Mouse (Mus musculus): Measurements from ENCODE around the gene Erbin. TPM values are rescaled to one million over a fixed set of nuclear protein-coding genes. Genes with fewer than 3 reads are reported as not detected.

Erbin gene
- polyA plus RNA-seq, 1 experiment from 2014 or later: 8.8 TPM

DNA sequence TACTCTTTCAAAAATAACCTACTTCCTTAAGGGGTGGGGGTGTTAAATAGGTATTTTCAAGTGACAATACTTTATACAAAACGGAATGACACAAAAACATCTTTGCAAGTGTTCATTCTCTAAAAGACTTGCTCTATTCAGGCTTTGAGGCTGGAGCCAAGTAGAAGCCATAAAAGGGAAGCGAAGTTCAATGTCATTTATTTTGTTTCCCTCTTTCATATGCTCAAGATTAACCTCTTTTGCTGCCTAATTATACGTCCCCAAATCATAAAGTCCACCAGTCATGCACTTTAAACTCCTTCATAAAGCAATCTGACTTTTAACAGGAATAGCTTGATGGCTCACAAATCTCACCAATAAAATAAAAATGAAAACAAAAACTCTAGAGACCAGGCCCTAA, 1.9 kb downstream of the Erbin start:
- ATAC-seq: no peak
- H3K36me3 ChIP-seq (ENCODE audit: control insufficient read depth, insufficient read depth): no peaks in the 10 kb centered on the region
- H3K9me3 ChIP-seq (ENCODE audit: control insufficient read depth, low read length): no peaks in the 10 kb centered on the region
- H3K9ac ChIP-seq (replicated peaks; ENCODE audit: low read depth, low read length): 0 out of 2 replicates have a peak overlapping the region, but pooled peaks have one; percentile 13
- H3K4me1 ChIP-seq (replicated peaks; ENCODE audit: control insufficient read depth, insufficient read depth, low read length): peaks cover 19% of the 10 kb centered on the region
- H3K27ac ChIP-seq (ENCODE audit: low read length): no peak overlapping the region
- peak overlapping the region; percentile 22 for H3K4me3 ChIP-seq (replicated peaks; ENCODE audit: low read length)
- 8% methylated on average over 3 of the region's 3 CpGs for WGBS
- peak overlapping the region; percentile 85 for H3K4me2 ChIP-seq (ENCODE audit: low read length)
- peaks cover 2% of the 10 kb centered on the region; the same call in 1 of the 2 replicates for H3K27me3 ChIP-seq (replicated peaks; ENCODE audit: control insufficient read depth, insufficient read depth, low read length)

DNA sequence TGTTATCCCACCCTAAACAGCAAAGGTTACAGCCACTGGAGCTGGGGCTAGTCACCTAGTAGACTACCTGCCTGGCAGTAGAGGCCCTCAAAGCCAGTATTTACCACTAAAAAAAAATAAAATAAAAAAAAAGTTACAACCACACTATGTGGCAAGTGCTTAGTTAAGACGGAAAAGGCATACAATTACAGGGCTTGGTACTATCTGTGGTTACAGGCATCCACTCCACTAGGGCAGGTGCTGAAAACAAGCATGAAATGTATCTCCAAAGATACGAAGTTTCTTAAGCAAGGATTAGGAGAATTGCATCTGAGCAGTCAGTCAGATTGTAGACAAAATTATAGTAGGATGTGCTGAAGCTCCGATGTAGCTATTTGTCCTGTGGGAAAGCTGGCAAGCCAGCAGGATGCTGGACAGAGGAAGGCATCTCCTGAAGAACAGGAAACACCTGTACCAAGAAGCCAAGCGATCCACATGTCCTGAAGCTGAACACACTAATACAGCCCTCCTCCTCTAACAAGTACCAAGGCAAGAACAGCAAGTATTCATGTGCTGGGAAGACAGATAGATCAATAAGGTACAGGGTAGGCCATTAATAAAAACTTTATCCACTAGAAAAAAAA, 6.1 kb downstream of the Erbin start:
- ATAC-seq: no peak
- no peak overlapping the region for H3K4me3 ChIP-seq (replicated peaks; ENCODE audit: low read length)
- WGBS: 91% methylated on average over 4 of the region's 4 CpGs
- no peak overlapping the region for H3K4me2 ChIP-seq (ENCODE audit: low read length)
- no peaks in the 10 kb centered on the region for H3K9me3 ChIP-seq (ENCODE audit: control insufficient read depth, low read length)
- H3K27ac ChIP-seq (ENCODE audit: low read length): no peak overlapping the region
- no peaks in the 10 kb centered on the region for H3K27me3 ChIP-seq (replicated peaks; ENCODE audit: control insufficient read depth, insufficient read depth, low read length)
- peaks cover 8% of the 10 kb centered on the region for H3K4me1 ChIP-seq (replicated peaks; ENCODE audit: control insufficient read depth, insufficient read depth, low read length)
- no peaks in the 10 kb centered on the region for H3K36me3 ChIP-seq (ENCODE audit: control insufficient read depth, insufficient read depth)
- H3K9ac ChIP-seq (replicated peaks; ENCODE audit: low read depth, low read length): no peak overlapping the region

DNA sequence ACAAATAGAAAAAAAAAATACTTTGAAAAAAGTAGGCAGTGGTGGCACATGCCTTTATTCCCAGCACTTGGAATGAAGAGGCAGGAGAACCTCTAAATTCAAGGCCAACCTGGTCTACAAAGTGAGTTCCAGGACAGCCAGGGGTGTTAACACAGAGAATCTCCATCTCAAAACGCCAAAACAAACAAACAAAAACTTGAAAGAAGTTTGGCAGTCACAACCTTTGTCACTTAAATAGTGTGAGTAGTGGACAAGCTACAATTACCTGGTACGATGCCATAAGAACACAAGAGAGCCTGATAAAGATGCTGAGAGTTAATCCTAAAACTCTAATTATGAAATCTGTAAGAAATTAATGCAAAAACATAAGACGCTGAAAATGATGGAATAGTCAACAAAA, 8.0 kb downstream of the Erbin start:
- Histone ChIP-seq H3K4me2 (ENCODE audit: low read length) (no peak overlapping the region), H3K27ac (ENCODE audit: low read length) (no peak overlapping the region), H3K4me1 (replicated peaks; ENCODE audit: control insufficient read depth, insufficient read depth, low read length) (peaks cover 4% of the 10 kb centered on the region), H3K9me3 (ENCODE audit: control insufficient read depth, low read length) (no peaks in the 10 kb centered on the region), H3K36me3 (ENCODE audit: control insufficient read depth, insufficient read depth) (no peaks in the 10 kb centered on the region), H3K9ac (replicated peaks; ENCODE audit: low read depth, low read length) (no peak overlapping the region), H3K27me3 (replicated peaks; ENCODE audit: control insufficient read depth, insufficient read depth, low read length) (no peaks in the 10 kb centered on the region), H3K4me3 (replicated peaks; ENCODE audit: low read length) (no peak overlapping the region)
- 77% methylated on average over 3 of the region's 3 CpGs for WGBS
- no peak for ATAC-seq

DNA sequence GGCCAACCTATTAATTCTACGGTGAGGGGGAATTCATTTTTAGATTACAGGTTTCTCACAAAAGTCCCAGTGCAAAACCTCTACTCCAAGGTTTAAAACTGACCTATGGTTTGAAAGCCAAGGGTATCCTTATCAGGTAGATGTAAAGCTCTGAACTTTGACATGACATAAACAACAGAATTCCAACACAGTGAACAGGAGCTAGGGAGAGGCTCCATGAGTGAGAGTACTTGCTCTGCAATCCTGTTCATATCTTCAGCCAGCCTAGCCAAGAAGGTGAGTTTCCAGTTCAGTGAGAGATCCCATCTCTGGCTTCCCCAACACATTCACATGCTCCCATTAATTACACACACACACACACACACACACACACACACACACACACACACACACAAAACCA, 9.7 kb downstream of the Erbin start:
- H3K27me3 ChIP-seq (replicated peaks; ENCODE audit: control insufficient read depth, insufficient read depth, low read length): no peaks in the 10 kb centered on the region
- no peak overlapping the region for H3K9ac ChIP-seq (replicated peaks; ENCODE audit: low read depth, low read length)
- H3K9me3 ChIP-seq (ENCODE audit: control insufficient read depth, low read length): no peaks in the 10 kb centered on the region
- no peak overlapping the region for H3K4me3 ChIP-seq (replicated peaks; ENCODE audit: low read length)
- H3K4me1 ChIP-seq (replicated peaks; ENCODE audit: control insufficient read depth, insufficient read depth, low read length): peaks cover 1% of the 10 kb centered on the region
- H3K4me2 ChIP-seq (ENCODE audit: low read length): no peak overlapping the region
- WGBS: 93% methylated on average over 1 of the region's 1 CpGs
- no peak for ATAC-seq
- no peaks in the 10 kb centered on the region for H3K36me3 ChIP-seq (ENCODE audit: control insufficient read depth, insufficient read depth)
- H3K27ac ChIP-seq (ENCODE audit: low read length): no peak overlapping the region

DNA sequence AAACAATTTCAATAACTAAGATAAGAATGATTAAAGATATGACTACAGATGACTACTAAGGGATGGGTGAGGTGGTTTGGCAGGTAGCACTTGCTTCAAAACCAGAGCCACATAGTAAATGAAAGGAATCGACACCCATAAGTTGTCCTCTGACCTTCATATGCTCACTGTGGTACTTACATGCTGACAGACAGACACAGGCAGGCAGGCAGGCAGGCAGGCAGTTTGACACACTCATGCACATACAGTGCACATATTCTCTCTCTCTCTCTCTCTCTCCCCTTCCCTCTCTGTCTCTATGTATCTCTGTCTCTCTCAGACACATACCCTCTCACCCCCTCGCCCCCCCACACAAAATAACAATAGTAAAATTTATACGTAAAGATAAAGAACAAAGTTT, 10.4 kb downstream of the Erbin start:
- Histone ChIP-seq H3K27me3 (replicated peaks; ENCODE audit: control insufficient read depth, insufficient read depth, low read length) (no peaks in the 10 kb centered on the region), H3K4me3 (replicated peaks; ENCODE audit: low read length) (no peak overlapping the region), H3K36me3 (ENCODE audit: control insufficient read depth, insufficient read depth) (no peaks in the 10 kb centered on the region), H3K4me1 (replicated peaks; ENCODE audit: control insufficient read depth, insufficient read depth, low read length) (no peaks in the 10 kb centered on the region; the same call in none of the 2 replicates), H3K27ac (ENCODE audit: low read length) (no peak overlapping the region), H3K9ac (replicated peaks; ENCODE audit: low read depth, low read length) (no peak overlapping the region), H3K4me2 (ENCODE audit: low read length) (no peak overlapping the region), H3K9me3 (ENCODE audit: control insufficient read depth, low read length) (no peaks in the 10 kb centered on the region)
- 90% methylated on average over 3 of the region's 3 CpGs for WGBS
- ATAC-seq: no peak

DNA sequence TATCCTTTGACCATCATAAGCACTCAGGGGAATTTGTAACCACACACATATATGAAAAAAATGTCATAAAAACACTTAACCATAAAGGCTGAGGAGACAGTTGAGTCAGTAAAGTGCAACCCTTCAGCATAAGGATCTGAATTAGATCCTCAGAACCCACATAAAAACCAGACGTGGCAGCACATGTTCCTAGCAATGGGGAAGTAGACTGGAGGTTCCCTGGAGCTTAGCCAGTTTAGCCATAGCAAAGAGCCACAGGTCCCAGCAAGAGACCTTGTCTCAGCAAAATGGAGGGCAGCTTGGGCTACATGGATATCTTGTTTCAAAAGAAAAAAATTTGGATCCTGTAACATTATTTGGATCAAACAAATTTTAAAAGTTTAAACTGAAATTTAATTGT, 20.3 kb downstream of the Erbin start:
- H3K4me2 ChIP-seq (ENCODE audit: low read length): no peak overlapping the region
- WGBS: 88% methylated on average over 1 of the region's 1 CpGs
- H3K4me1 ChIP-seq (replicated peaks; ENCODE audit: control insufficient read depth, insufficient read depth, low read length): no peaks in the 10 kb centered on the region
- ATAC-seq: no peak
- no peaks in the 10 kb centered on the region for H3K36me3 ChIP-seq (ENCODE audit: control insufficient read depth, insufficient read depth)
- H3K9ac ChIP-seq (replicated peaks; ENCODE audit: low read depth, low read length): no peak overlapping the region
- H3K9me3 ChIP-seq (ENCODE audit: control insufficient read depth, low read length): no peaks in the 10 kb centered on the region
- no peak overlapping the region for H3K4me3 ChIP-seq (replicated peaks; ENCODE audit: low read length)
- H3K27ac ChIP-seq (ENCODE audit: low read length): no peak overlapping the region
- H3K27me3 ChIP-seq (replicated peaks; ENCODE audit: control insufficient read depth, insufficient read depth, low read length): no peaks in the 10 kb centered on the region

DNA sequence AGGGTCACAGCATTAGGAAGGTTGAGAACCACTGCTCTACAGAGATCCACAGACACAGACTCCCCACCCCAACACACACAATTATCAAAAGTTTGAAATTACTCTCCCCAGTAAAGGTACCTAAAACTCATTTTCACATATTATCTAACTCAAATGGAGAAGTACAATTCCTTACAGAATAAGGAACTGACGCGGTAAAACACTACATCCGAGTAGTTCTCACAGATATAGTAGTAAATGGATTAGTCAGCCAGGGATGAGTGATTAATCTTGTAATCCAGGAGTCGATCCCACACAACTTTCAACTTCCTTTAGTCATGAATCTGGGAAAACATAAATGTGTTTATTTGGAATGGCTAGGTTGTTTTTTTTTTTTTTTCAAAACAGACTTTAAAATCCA, 22.7 kb downstream of the Erbin start:
- Histone ChIP-seq H3K9ac (replicated peaks; ENCODE audit: low read depth, low read length) (no peak overlapping the region), H3K4me2 (ENCODE audit: low read length) (no peak overlapping the region), H3K27me3 (replicated peaks; ENCODE audit: control insufficient read depth, insufficient read depth, low read length) (no peaks in the 10 kb centered on the region), H3K4me1 (replicated peaks; ENCODE audit: control insufficient read depth, insufficient read depth, low read length) (no peaks in the 10 kb centered on the region), H3K9me3 (ENCODE audit: control insufficient read depth, low read length) (no peaks in the 10 kb centered on the region), H3K27ac (ENCODE audit: low read length) (no peak overlapping the region), H3K36me3 (ENCODE audit: control insufficient read depth, insufficient read depth) (no peaks in the 10 kb centered on the region), H3K4me3 (replicated peaks; ENCODE audit: low read length) (no peak overlapping the region)
- 98% methylated on average over 4 of the region's 4 CpGs for WGBS
- no peak for ATAC-seq

DNA sequence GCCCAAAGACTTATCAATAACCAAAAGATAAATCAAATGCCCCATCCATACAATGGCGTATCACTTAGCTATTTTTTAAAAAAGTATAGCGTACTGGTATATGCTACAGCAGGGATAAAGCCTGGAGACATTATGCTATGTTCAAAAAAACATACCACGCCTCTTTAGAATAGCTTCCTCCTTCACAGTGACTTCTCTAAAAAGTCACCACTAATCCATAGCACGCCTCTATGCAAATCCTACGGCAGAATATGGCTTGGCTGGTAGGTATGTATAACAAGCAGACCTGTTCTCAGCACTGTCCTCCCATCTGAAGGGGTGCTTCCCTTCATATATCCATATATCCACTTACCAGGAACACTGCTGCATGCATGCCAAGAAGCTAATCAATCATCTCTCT, 27.2 kb downstream of the Erbin start:
- Histone ChIP-seq H3K27ac (ENCODE audit: low read length) (no peak overlapping the region), H3K4me2 (ENCODE audit: low read length) (no peak overlapping the region), H3K36me3 (ENCODE audit: control insufficient read depth, insufficient read depth) (no peaks in the 10 kb centered on the region), H3K4me1 (replicated peaks; ENCODE audit: control insufficient read depth, insufficient read depth, low read length) (peaks cover 3% of the 10 kb centered on the region; the same call in 1 of the 2 replicates), H3K27me3 (replicated peaks; ENCODE audit: control insufficient read depth, insufficient read depth, low read length) (no peaks in the 10 kb centered on the region), H3K9ac (replicated peaks; ENCODE audit: low read depth, low read length) (no peak overlapping the region), H3K4me3 (replicated peaks; ENCODE audit: low read length) (no peak overlapping the region), H3K9me3 (ENCODE audit: control insufficient read depth, low read length) (no peaks in the 10 kb centered on the region)
- 98% methylated on average over 5 of the region's 5 CpGs for WGBS
- ATAC-seq: no peak

DNA sequence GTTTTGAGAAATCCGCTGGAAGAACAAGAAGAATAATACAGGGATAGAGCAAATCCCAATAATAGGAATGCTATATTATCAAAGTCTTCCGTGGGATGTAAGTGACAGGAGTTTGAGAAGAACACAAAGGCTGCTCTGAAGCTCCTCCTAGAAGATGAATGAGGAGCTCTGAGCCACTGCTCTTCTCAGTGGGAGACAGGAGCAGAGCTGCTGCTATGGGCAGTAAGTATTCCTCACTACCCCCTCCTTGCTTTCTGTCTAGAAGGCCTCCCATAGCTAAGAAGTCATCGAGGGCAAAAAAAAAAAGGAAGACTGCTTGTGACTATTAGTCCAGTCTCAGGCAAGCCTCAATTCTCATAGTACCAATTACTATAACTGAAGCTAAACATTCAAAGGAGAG, 30.3 kb downstream of the Erbin start:
- Histone ChIP-seq H3K27ac (ENCODE audit: low read length) (no peak overlapping the region), H3K9me3 (ENCODE audit: control insufficient read depth, low read length) (no peaks in the 10 kb centered on the region), H3K4me2 (ENCODE audit: low read length) (no peak overlapping the region), H3K4me3 (replicated peaks; ENCODE audit: low read length) (no peak overlapping the region), H3K9ac (replicated peaks; ENCODE audit: low read depth, low read length) (no peak overlapping the region), H3K36me3 (ENCODE audit: control insufficient read depth, insufficient read depth) (no peaks in the 10 kb centered on the region), H3K4me1 (replicated peaks; ENCODE audit: control insufficient read depth, insufficient read depth, low read length) (peaks cover 3% of the 10 kb centered on the region; the same call in 1 of the 2 replicates), H3K27me3 (replicated peaks; ENCODE audit: control insufficient read depth, insufficient read depth, low read length) (no peaks in the 10 kb centered on the region)
- 29% methylated on average over 3 of the region's 3 CpGs for WGBS
- ATAC-seq: no peak

DNA sequence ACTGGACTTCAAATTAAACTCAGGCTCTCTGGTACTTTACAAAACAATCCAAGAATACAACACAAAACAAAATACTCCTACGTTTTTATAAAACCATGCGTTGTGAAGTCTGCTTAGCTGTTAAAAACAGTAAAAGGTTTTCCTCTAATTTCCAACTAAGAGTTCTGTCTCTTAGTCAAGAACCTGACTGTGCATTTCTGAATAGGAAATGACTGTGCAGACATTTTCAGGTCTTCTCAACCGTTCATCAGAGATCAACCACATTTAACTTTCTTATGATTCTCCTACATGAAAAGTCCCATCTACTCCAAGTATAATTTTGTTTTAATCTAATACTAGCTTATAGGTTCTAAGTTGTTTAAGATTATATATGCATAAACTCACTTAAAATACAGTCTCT, 33.8 kb downstream of the Erbin start:
- no peak overlapping the region for H3K4me3 ChIP-seq (replicated peaks; ENCODE audit: low read length)
- H3K4me2 ChIP-seq (ENCODE audit: low read length): no peak overlapping the region
- no peak overlapping the region for H3K9ac ChIP-seq (replicated peaks; ENCODE audit: low read depth, low read length)
- no peaks in the 10 kb centered on the region for H3K9me3 ChIP-seq (ENCODE audit: control insufficient read depth, low read length)
- no peak overlapping the region for H3K27ac ChIP-seq (ENCODE audit: low read length)
- no peaks in the 10 kb centered on the region for H3K27me3 ChIP-seq (replicated peaks; ENCODE audit: control insufficient read depth, insufficient read depth, low read length)
- ATAC-seq: no peak
- no peaks in the 10 kb centered on the region for H3K36me3 ChIP-seq (ENCODE audit: control insufficient read depth, insufficient read depth)
- H3K4me1 ChIP-seq (replicated peaks; ENCODE audit: control insufficient read depth, insufficient read depth, low read length): peaks cover 3% of the 10 kb centered on the region; the same call in 1 of the 2 replicates
- WGBS: 86% methylated on average over 3 of the region's 3 CpGs
